Mouse (Mus musculus) testis, adult 2 months (tissue): ENCODE measurements around the gene Pom121.
A peak's percentile ranks its signal among the peaks of the same experiment; 100 is the strongest.

ENCODE experiments used
- CTCF ChIP-seq: fragments of 200-500 bp; IDR thresholded peaks from 2 replicates; pipeline ENCODE4 v1.5.1; 2012; ENCODE audit warnings: low read depth, mild to moderate bottlenecking, inconsistent platforms, low read length, moderate library complexity; ENCODE audit not compliant: control insufficient read depth, insufficient read depth, insufficient replicate concordance
- POLR2A ChIP-seq: fragments of 200-500 bp; IDR thresholded peaks from 2 replicates; pipeline ENCODE4 v1.6.1; 2012; ENCODE audit warnings: low read depth, mild to moderate bottlenecking, inconsistent platforms, low read length, moderate library complexity; ENCODE audit not compliant: control insufficient read depth

DNA sequence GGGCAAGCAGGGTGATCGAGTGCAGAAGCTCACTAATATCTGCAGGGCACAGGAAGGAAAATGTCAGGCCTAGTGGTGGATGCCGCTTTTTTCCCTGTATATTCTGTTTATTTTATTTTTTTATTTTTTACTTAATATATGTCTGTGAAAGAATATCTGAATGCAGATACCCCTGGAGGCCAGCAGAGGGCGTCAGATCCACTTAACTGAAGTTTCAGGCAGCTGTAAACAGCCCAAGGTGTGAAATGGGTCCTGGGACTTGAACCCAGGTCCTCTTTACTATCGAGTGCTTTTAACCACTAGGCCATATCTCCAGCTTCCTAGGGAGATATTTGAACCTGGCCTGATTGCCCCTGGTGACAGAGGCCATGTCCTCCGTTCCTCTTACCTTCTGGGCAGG, 34.4 kb upstream of the Pom121 start:
- 0 out of 2 replicates have a peak, but pooled peaks have one; percentile 10 for TF ChIP-seq CTCF
- no peak for TF ChIP-seq POLR2A
